Mouse (Mus musculus): ENCODE data around the gene Grrp1.

GRCm38 (mm10) chr4:134257198-134258009 is 3.5 kb upstream of the Grrp1 start:
- TF ChIP-seq CTCF (IDR thresholded peaks at IDR 0.05; ENCODE audit: borderline replicate concordance, extremely low read depth, insufficient read depth, insufficient read length) (no peak), POLR2A (IDR thresholded peaks at IDR 0.05; ENCODE audit: borderline replicate concordance, extremely low read depth, insufficient read depth, insufficient read length, poor library complexity, severe bottlenecking) (no peak)
